Mouse (Mus musculus): Measurements from ENCODE around the gene Gm3336.

- TF ChIP-seq ZC3H11A (IDR thresholded peaks at IDR 0.05; ENCODE audit: borderline replicate concordance, low read depth, low read length) (no peak), ZNF384 (IDR thresholded peaks at IDR 0.05; ENCODE audit: low read depth, low read length) (no peak), CHD2 (IDR thresholded peaks at IDR 0.05; ENCODE audit: low read depth, low read length) (no peak)
Measured at GRCm38 (mm10) chr8:70745691-70746220, 27.4 kb downstream of the Gm3336 start.

All from ES-E14 (cell line).